Mouse (Mus musculus) lung, postnatal 0 days (tissue): ENCODE data around the gene Fstl4. TPM values are rescaled to one million over a fixed set of nuclear protein-coding genes. Genes with fewer than 3 reads are reported as not detected.

ENCODE experiments used
- ATAC-seq: fragments of 200-750 bp; cut with Nextera tagmentation; 2 replicates; pipeline ENCODE4 v1.8.0; 2017; ENCODE audit warnings: moderate library complexity
- DNase-seq: peaks from one replicate; pipeline ENCODE4 v3.0.0-alpha.2; 2016; ENCODE audit warnings: low spot score
- H3K27ac ChIP-seq: fragments of 300-500 bp; sonication (generic); 2 replicates; pipeline ENCODE4 v1.5.1; 2014; ENCODE audit warnings: antibody characterized with exemption, mild to moderate bottlenecking, low read length, mixed read lengths
- H3K27me3 ChIP-seq: fragments of 300-500 bp; sonication (generic); replicated peaks from 2 replicates; pipeline ENCODE4 v1.6.1; 2014; ENCODE audit warnings: low read length, mixed read lengths; ENCODE audit not compliant: insufficient read depth
- H3K36me3 ChIP-seq: fragments of 300-500 bp; sonication (generic); 2 replicates; pipeline ENCODE4 v1.6.1; 2014; ENCODE audit warnings: low read length, mixed read lengths; ENCODE audit not compliant: insufficient read depth
- H3K4me1 ChIP-seq: fragments of 300-500 bp; sonication (generic); 2 replicates; pipeline ENCODE4 v1.6.1; 2014; ENCODE audit warnings: antibody characterized with exemption, low read depth, low read length, mixed read lengths; ENCODE audit not compliant: insufficient read depth
- H3K4me2 ChIP-seq: fragments of 300-500 bp; sonication (generic); replicated peaks from 2 replicates; pipeline ENCODE4 v1.6.1; 2014; ENCODE audit warnings: low read depth, mild to moderate bottlenecking, low read length, moderate library complexity, mixed read lengths
- H3K4me3 ChIP-seq: fragments of 300-500 bp; sonication (generic); 2 replicates; pipeline ENCODE4 v1.5.1; 2014; ENCODE audit warnings: low read depth, low read length
- H3K9ac ChIP-seq: fragments of 300-500 bp; sonication (generic); replicated peaks from 2 replicates; pipeline ENCODE4 v1.6.1; 2014; ENCODE audit warnings: low read depth, mild to moderate bottlenecking
- H3K9me3 ChIP-seq: fragments of 300-500 bp; sonication (generic); 2 replicates; pipeline ENCODE4 v1.6.1; 2016; ENCODE audit warnings: low read length, mixed read lengths
- CTCF ChIP-seq: IDR thresholded peaks from 2 replicates; pipeline ENCODE4 v1.5.1; 2016; ENCODE audit warnings: antibody characterized with exemption, mild to moderate bottlenecking
- EP300 ChIP-seq: IDR thresholded peaks from 2 replicates; pipeline ENCODE4 v1.6.1; 2016; ENCODE audit warnings: antibody characterized with exemption, mild to moderate bottlenecking, control low read depth
- WGBS: fragments of 180-500 bp; shearing (Covaris S2); extraction: QIAGEN DNeasy Blood & Tissue Kit; methylation state at CpG from one replicate; pipeline ENCODE4 v1.1.7; 2014; 5-methylcytosine and 5-hydroxymethylcytosine counted together
- polyA plus RNA-seq: library from polyadenylated mRNA; unstranded; fragments of >200 nt; fragmentation: Nextera tagmentation; extraction: Ambion mirVana; gene quantifications from 2 replicates; pipeline ENCODE4 v1.2.1, GENCODE M21; 2015

Fstl4 gene
- polyA plus RNA-seq, 1 experiment from 2014 or later, result 2.9 TPM

GRCm38 (mm10) chr11:53115711-53116110 lies 351.3 kb downstream of the Fstl4 start:
- WGBS, result 68% methylated on average over 4 of the region's 4 CpGs
- no peaks in the 10 kb centered on the region for H3K27me3 ChIP-seq
- no peak overlapping the region for H3K4me3 ChIP-seq
- no peak overlapping the region for H3K9ac ChIP-seq
- no peak overlapping the region for H3K4me2 ChIP-seq
- DNase-seq (no peak), ATAC-seq (no peak)
- no peaks in the 10 kb centered on the region for H3K36me3 ChIP-seq
- H3K4me1 ChIP-seq, result no peaks in the 10 kb centered on the region
- H3K27ac ChIP-seq, result no peak overlapping the region
- H3K9me3 ChIP-seq, result no peaks in the 10 kb centered on the region
- no peak for TF ChIP-seq EP300
- no peak for TF ChIP-seq CTCF

DNA sequence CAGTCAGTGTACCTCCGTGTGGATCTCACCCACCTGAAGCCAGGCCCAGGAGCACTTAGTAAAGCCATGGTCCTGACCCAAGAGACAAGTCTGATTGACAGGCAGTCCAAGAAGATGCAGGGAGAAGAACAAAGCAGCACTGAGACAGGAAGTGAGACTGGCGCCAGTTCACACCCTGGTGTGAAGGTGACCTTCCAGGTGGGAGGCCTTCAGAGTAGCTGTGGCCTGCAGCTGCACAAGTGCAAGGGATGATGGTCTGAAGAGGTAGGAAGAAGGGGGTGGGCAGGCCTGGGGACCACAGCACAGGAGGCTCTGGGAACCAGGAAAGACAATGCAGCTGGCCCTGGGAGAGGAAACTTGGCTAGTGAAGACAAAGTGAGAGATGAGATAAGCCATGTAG lies 351.9 kb downstream of the Fstl4 start:
- no peak overlapping the region for H3K27ac ChIP-seq
- no peak overlapping the region for H3K4me2 ChIP-seq
- H3K27me3 ChIP-seq, result no peaks in the 10 kb centered on the region
- no peaks in the 10 kb centered on the region for H3K36me3 ChIP-seq
- H3K4me1 ChIP-seq, result no peaks in the 10 kb centered on the region
- ATAC-seq (no peak), DNase-seq (no peak)
- TF ChIP-seq CTCF, result no peak
- TF ChIP-seq EP300, result no peak
- no peaks in the 10 kb centered on the region for H3K9me3 ChIP-seq
- H3K4me3 ChIP-seq, result no peak overlapping the region
- 70% methylated on average over 2 of the region's 2 CpGs for WGBS
- no peak overlapping the region for H3K9ac ChIP-seq

- no peak overlapping the region for H3K4me3 ChIP-seq
- H3K9ac ChIP-seq, result no peak overlapping the region
- DNase-seq, result no peak
- H3K4me1 ChIP-seq, result no peaks in the 10 kb centered on the region
- H3K4me2 ChIP-seq, result no peak overlapping the region
- WGBS, result 80% methylated on average over 11 of the region's 11 CpGs
- no peaks in the 10 kb centered on the region for H3K36me3 ChIP-seq
- TF ChIP-seq EP300, result no peak
- no peak for TF ChIP-seq CTCF
- H3K27ac ChIP-seq, result no peak overlapping the region
- no peaks in the 10 kb centered on the region for H3K27me3 ChIP-seq
- H3K9me3 ChIP-seq, result no peaks in the 10 kb centered on the region
- ATAC-seq, result no peak
Measured at GRCm38 (mm10) chr11:53118226-53118965, 354.0 kb downstream of the Fstl4 start.

DNA sequence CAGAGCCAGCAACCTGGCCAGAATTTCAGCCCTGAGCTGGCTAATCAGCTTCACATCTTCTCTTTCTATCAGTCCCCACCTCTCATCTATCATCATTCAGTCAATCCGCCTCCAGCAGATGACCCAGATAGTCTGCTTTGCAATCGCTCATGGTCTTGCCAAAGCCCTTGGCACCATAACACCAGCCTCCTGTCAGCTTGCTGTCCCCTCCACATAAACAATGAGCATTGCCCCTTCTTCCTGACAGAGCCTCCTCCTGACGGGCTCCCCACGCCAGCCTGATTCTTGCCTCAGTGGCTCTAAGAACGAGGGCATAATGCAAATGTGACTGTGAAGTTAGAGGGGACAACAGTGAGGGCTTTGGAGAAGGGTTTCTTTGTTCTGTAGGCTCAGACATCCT lies 355.5 kb downstream of the Fstl4 start:
- WGBS, result 71% methylated on average over 5 of the region's 5 CpGs

DNA sequence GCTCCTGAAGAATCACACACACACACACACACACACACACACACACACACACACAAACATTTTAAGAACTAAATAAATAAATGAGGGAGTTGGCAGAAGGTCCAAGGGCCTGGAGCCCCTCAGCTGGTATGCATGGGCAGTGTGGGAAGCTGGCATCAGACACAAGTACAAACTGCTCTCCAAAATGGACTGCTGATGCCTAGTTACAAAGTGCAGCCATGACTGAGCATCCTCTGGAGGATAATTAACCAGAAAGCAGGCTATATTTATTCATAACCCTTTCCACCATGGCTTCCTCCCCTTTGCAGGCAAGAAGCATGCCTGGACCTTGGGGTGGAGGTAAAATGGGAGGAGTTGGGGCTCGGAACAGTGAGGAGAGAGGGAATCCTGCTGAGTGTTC lies 356.8 kb downstream of the Fstl4 start:
- DNase-seq (no peak), ATAC-seq (no peak)
- Histone ChIP-seq H3K9ac (no peak overlapping the region), H3K4me2 (no peak overlapping the region), H3K27ac (no peak overlapping the region), H3K27me3 (no peaks in the 10 kb centered on the region), H3K36me3 (no peaks in the 10 kb centered on the region), H3K4me3 (no peak overlapping the region), H3K9me3 (no peaks in the 10 kb centered on the region), H3K4me1 (no peaks in the 10 kb centered on the region)
- no peak for TF ChIP-seq CTCF
- no peak for TF ChIP-seq EP300
- WGBS, result 50% methylated on average over 1 of the region's 1 CpGs

More for the DNA sequence above, 355.5 kb downstream of the Fstl4 start:
- no peak for ATAC-seq
- Histone ChIP-seq H3K27ac (no peak overlapping the region), H3K4me1 (no peaks in the 10 kb centered on the region), H3K4me2 (no peak overlapping the region), H3K27me3 (no peaks in the 10 kb centered on the region), H3K9ac (no peak overlapping the region), H3K9me3 (no peaks in the 10 kb centered on the region), H3K4me3 (no peak overlapping the region), H3K36me3 (no peaks in the 10 kb centered on the region)
- DNase-seq, result no peak
- TF ChIP-seq CTCF (no peak), EP300 (no peak)

DNA sequence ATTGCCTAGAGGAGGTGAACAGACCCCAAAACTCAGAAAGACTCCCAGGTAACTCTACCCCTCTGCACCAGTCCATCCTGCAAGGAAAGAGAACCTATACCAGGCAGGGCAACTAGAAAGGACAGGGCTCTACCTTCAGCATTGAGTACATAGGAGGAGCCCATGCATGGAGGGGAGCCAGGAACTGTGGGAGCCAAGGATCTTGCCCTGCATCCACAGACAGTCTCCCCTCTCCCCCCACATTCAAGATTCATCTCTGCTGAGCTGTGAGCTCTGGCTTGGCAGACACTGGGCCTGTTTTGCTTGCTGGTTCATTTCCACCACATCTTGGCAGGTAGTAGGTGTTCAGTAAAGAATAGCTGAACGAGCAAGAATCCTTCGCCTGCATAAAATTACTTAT lies 360.4 kb downstream of the Fstl4 start:
- no peak overlapping the region for H3K4me2 ChIP-seq
- no peaks in the 10 kb centered on the region for H3K4me1 ChIP-seq
- DNase-seq, result no peak
- ATAC-seq, result no peak
- TF ChIP-seq EP300 (no peak), CTCF (no peak)
- H3K9ac ChIP-seq, result no peak overlapping the region
- H3K36me3 ChIP-seq, result no peaks in the 10 kb centered on the region
- H3K27ac ChIP-seq, result no peak overlapping the region
- WGBS, result 79% methylated on average over 2 of the region's 2 CpGs
- no peaks in the 10 kb centered on the region for H3K9me3 ChIP-seq
- no peaks in the 10 kb centered on the region for H3K27me3 ChIP-seq
- H3K4me3 ChIP-seq, result no peak overlapping the region

DNA sequence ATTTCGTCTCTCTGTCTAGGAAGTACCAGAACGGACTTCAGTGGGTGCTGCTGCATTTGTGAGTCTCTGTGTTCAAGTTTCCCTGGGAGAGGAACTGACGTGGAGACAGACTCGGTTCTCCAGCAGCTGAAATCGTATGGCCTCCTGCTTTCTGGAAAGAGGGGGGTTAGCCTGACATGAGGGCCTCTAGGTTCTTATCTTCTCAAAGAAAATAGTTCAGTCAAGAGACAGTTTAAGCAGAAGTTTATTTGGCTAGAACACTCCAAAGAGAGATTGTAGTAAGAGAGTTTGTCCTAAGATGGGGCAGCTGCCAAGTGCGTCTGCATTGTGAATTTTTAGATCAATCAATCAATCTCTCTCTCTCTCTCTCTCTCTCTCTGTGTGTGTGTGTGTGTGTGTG lies 362.2 kb downstream of the Fstl4 start:
- Histone ChIP-seq H3K4me2 (no peak overlapping the region), H3K4me1 (no peaks in the 10 kb centered on the region), H3K9ac (no peak overlapping the region), H3K9me3 (no peaks in the 10 kb centered on the region), H3K27ac (no peak overlapping the region), H3K27me3 (no peaks in the 10 kb centered on the region), H3K36me3 (no peaks in the 10 kb centered on the region), H3K4me3 (no peak overlapping the region)
- 24% methylated on average over 6 of the region's 6 CpGs for WGBS
- ATAC-seq, result no peak
- no peak for DNase-seq
- TF ChIP-seq EP300, result no peak
- TF ChIP-seq CTCF, result no peak
